Mouse (Mus musculus): ENCODE data around the gene Sar1a. TPM values are rescaled to one million over a fixed set of nuclear protein-coding genes. Genes with fewer than 3 reads are reported as not detected.
A peak's percentile ranks its signal among the peaks of the same experiment; 100 is the strongest.

The Sar1a gene
- total RNA-seq, 2 experiments from 2014 or later = 135 to 139 TPM

- no peak for DNase-seq
- intact Hi-C loops (cut with DNase I) = no loop called here
Observed at GRCm38 (mm10) chr10:61670758-61671157, 9.3 kb upstream of the Sar1a start.

- intact Hi-C loops (cut with DNase I) = no loop called here
Observed at GRCm38 (mm10) chr10:61675935-61676334, 4.2 kb upstream of the Sar1a start.

GRCm38 (mm10) chr10:61679545-61679944 lies 554 bp upstream of the Sar1a start:
- no peak for DNase-seq
- intact Hi-C loops (cut with DNase I) = no loop called here

More at GRCm38 (mm10) chr10:61675935-61676334, 4.2 kb upstream of the Sar1a start:
- no peak for DNase-seq

- intact Hi-C loops (cut with DNase I) = no loop called here
- DNase-seq = no peak
Observed at GRCm38 (mm10) chr10:61689405-61689804, 9.3 kb downstream of the Sar1a start.

- DNase-seq = no peak
- intact Hi-C loops (cut with DNase I) = no loop called here
Observed at GRCm38 (mm10) chr10:61693563-61693962, 13.5 kb downstream of the Sar1a start.

- peak; percentile 99 for DNase-seq
- intact Hi-C loops (cut with DNase I) = no loop called here
Observed at GRCm38 (mm10) chr10:61694870-61695670, 15.0 kb downstream of the Sar1a start, which contains the start of gene Tysnd1. Gene Tysnd1 (plus strand): TSS chr10:61695514.

- no peak for DNase-seq
- intact Hi-C loops (cut with DNase I) = no loop called here
Observed at GRCm38 (mm10) chr10:61695703-61696559, 15.8 kb downstream of the Sar1a start.

GRCm38 (mm10) chr10:61696560-61696823 lies 16.4 kb downstream of the Sar1a start:
- intact Hi-C loops (cut with DNase I) = no loop called here
- DNase-seq = no peak

- DNase-seq = no peak
- intact Hi-C loops (cut with DNase I) = no loop called here
Observed at GRCm38 (mm10) chr10:61697028-61697427, 16.9 kb downstream of the Sar1a start.

- intact Hi-C loops (cut with DNase I) = no loop called here
- no peak for DNase-seq
Observed at GRCm38 (mm10) chr10:61704663-61705062, 24.6 kb downstream of the Sar1a start.

- no peak for DNase-seq
- intact Hi-C loops (cut with DNase I) = no loop called here
Observed at GRCm38 (mm10) chr10:61706412-61707375, 26.6 kb downstream of the Sar1a start.

GRCm38 (mm10) chr10:61713601-61714000 lies 33.5 kb downstream of the Sar1a start:
- DNase-seq = no peak
- intact Hi-C loops (cut with DNase I) = no loop called here

GRCm38 (mm10) chr10:61714146-61714545 lies 34.0 kb downstream of the Sar1a start:
- intact Hi-C loops (cut with DNase I) = no loop called here
- DNase-seq = no peak

- intact Hi-C loops (cut with DNase I) = no loop called here
- peak; percentile 39 for DNase-seq
Observed at GRCm38 (mm10) chr10:61714771-61715461, 34.8 kb downstream of the Sar1a start, which contains the start of gene Aifm2. Gene Aifm2 (plus strand): TSS chr10:61715263.

- intact Hi-C loops (cut with DNase I) = no loop called here
- no peak for DNase-seq
Observed at GRCm38 (mm10) chr10:61715462-61715837, 35.4 kb downstream of the Sar1a start.

GRCm38 (mm10) chr10:61715996-61716864 lies 36.1 kb downstream of the Sar1a start:
- no peak for DNase-seq
- intact Hi-C loops (cut with DNase I) = no loop called here

GRCm38 (mm10) chr10:61717406-61718296 lies 37.6 kb downstream of the Sar1a start:
- DNase-seq = no peak
- intact Hi-C loops (cut with DNase I) = no loop called here

GRCm38 (mm10) chr10:61720331-61720730 lies 40.2 kb downstream of the Sar1a start:
- intact Hi-C loops (cut with DNase I) = no loop called here
- DNase-seq = no peak

All from left cerebral cortex, postnatal 4 days (tissue).